Mouse (Mus musculus) neural tube, embryonic 14.5 days (tissue): ENCODE data around the gene Slc4a4. TPM values are rescaled to one million over a fixed set of nuclear protein-coding genes. Genes with fewer than 3 reads are reported as not detected.

ENCODE experiments used
- ATAC-seq: fragments of 200-750 bp; cut with Nextera tagmentation; 2 replicates; pipeline ENCODE4 v1.8.0; 2017; ENCODE audit warnings: low read depth, mild to moderate bottlenecking, moderate TSS enrichment, moderate library complexity
- H3K27ac ChIP-seq: fragments of 300-500 bp; sonication (generic); 2 replicates; pipeline ENCODE4 v1.5.1; 2014; ENCODE audit warnings: low read depth, mild to moderate bottlenecking, control low read depth, low read length, moderate library complexity, mixed read lengths
- H3K27me3 ChIP-seq: fragments of 300-500 bp; sonication (generic); 2 replicates; pipeline ENCODE4 v1.6.1; 2014; ENCODE audit warnings: low read length; ENCODE audit not compliant: control insufficient read depth, insufficient read depth
- H3K36me3 ChIP-seq: fragments of 300-500 bp; sonication (generic); 2 replicates; pipeline ENCODE4 v1.6.1; 2014; ENCODE audit warnings: low read length, mixed read lengths; ENCODE audit not compliant: control insufficient read depth, insufficient read depth
- H3K4me1 ChIP-seq: fragments of 300-500 bp; sonication (generic); 2 replicates; pipeline ENCODE4 v1.6.1; 2014; ENCODE audit warnings: low read length; ENCODE audit not compliant: control insufficient read depth, insufficient read depth
- H3K4me2 ChIP-seq: fragments of 300-500 bp; sonication (generic); 2 replicates; pipeline ENCODE4 v1.6.1; 2014; ENCODE audit warnings: mild to moderate bottlenecking, low read depth, low read length, control low read depth
- H3K4me3 ChIP-seq: fragments of 300-500 bp; sonication (generic); 2 replicates; pipeline ENCODE4 v1.5.1; 2014; ENCODE audit warnings: low read depth, low read length, control low read depth, mixed read lengths
- H3K9ac ChIP-seq: fragments of 300-500 bp; sonication (generic); replicated peaks from 2 replicates; pipeline ENCODE4 v1.6.1; 2014; ENCODE audit warnings: low read depth, mild to moderate bottlenecking, control low read depth, low read length, mixed read lengths
- H3K9me3 ChIP-seq: fragments of 300-500 bp; sonication (generic); 2 replicates; pipeline ENCODE4 v1.6.1; 2016; ENCODE audit warnings: low read length; ENCODE audit not compliant: control insufficient read depth
- WGBS: fragments of 180-500 bp; shearing (Covaris S2); extraction: QIAGEN DNeasy Blood & Tissue Kit; methylation state at CpG from one replicate; pipeline ENCODE4 v1.1.7; 2014; 5-methylcytosine and 5-hydroxymethylcytosine counted together
- polyA plus RNA-seq: library from polyadenylated mRNA; unstranded; fragments of >200 nt; fragmentation: Nextera tagmentation; extraction: Ambion mirVana; gene quantifications from 2 replicates; pipeline ENCODE4 v1.2.1, GENCODE M21; 2014

The Slc4a4 gene
- polyA plus RNA-seq = 10.9 and 15.8 TPM in 2 replicates

DNA sequence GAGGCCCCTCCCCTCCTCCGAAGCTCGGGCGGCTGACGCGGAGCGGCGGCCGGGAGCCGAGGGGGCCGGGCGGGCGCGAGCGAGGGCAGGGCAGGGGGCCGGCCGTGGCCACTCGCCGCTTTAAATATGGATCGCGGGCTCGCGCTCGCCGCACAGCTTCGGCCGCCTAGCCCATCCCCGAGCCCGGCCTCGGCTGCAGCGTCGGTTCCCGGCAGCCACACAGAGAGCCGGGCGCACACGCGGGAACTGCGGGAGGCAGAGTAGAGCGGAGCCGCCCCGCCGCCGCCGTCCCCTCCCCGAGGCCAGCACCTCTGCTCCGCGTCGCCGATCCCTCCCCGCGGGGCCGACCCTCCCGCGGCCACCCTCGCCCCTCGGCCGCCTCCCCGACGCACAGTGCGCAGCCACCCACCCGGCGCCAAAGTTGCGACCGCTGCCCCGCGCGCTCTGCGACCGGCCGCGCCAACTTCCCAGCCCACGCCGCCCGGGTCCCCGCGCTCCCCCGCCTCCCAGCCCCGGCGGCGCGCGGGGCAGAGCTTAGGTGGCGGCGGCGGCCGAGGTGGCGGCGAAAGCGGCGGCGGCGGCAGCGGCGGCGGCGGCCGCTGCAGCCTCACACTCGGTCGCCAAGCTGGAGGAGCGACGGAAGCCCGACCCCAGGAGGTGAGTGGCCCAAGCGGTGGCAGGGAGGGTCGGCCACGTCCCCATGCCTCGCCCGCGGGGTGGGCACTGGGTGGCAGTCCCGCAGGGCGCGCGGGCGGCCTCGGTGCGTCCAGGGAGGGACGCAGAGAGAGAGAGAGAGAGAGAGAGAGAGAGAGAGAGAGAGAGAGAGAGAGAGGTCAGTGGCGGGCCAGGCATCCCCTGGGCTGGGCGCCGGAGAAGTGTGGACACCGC lies at the start of gene Slc4a4:
Gene Slc4a4 (plus strand): TSS at position 151 of the 888 bp plus-strand sequence.
- H3K4me3 ChIP-seq = peak within 1 kb of the TSS; percentile 66
- peaks cover 5% of the 10 kb centered on the region; the same call in 1 of the 2 replicates for H3K4me1 ChIP-seq
- no peak within 1 kb of the TSS for H3K27ac ChIP-seq
- peak within 1 kb of the TSS; percentile 96 for H3K4me2 ChIP-seq
- peaks cover 6% of the 10 kb centered on the region; the same call in 1 of the 2 replicates for H3K27me3 ChIP-seq
- WGBS = 1% methylated on average over 89 of the region's 119 CpGs
- ATAC-seq = peak; percentile 88
- no peaks in the 10 kb centered on the region for H3K9me3 ChIP-seq
- no peaks in the 10 kb centered on the region for H3K36me3 ChIP-seq
- peak within 1 kb of the TSS; percentile 67 for H3K9ac ChIP-seq

DNA sequence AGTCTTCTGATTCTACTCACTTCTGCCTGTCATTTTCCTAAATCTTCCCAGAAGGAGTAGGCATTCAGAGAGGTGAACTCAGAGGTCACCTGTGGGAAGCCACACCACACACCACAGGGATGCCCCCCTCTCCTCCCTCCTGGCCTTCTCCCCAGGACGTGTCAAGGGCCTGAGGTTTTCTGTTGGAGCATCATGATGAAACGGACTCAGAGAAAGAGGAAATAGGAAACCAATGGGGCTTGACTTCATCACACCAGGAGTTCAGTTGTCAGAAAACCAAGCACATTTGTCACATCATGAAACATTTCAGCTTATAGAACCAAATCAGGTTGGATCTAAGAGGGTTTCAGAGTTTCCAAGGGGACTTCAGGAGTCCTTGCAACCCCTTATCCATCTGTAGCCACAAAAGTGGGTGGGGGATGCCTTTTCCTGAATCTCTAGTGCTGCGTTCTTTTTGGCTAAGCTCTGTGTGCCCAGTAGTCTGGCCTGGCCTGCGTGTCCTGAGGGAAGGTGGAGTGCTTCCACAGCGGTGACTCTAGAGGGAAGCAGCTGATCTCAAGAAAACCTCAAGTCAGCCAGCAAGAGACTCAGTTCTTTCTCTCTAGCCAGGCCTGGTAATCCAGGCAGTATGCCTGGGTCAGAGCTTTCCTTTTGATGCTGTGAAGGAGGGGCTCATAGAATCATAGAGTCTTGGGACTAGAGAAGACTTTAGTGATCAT lies 46.4 kb upstream of the Slc4a4 start:
- Histone ChIP-seq H3K36me3 (no peaks in the 10 kb centered on the region), H3K27ac (no peak overlapping the region), H3K4me3 (no peak overlapping the region), H3K4me2 (no peak overlapping the region), H3K4me1 (no peaks in the 10 kb centered on the region), H3K9me3 (no peaks in the 10 kb centered on the region), H3K9ac (no peak overlapping the region), H3K27me3 (no peaks in the 10 kb centered on the region)
- 87% methylated on average over 5 of the region's 5 CpGs for WGBS
- no peak for ATAC-seq

DNA sequence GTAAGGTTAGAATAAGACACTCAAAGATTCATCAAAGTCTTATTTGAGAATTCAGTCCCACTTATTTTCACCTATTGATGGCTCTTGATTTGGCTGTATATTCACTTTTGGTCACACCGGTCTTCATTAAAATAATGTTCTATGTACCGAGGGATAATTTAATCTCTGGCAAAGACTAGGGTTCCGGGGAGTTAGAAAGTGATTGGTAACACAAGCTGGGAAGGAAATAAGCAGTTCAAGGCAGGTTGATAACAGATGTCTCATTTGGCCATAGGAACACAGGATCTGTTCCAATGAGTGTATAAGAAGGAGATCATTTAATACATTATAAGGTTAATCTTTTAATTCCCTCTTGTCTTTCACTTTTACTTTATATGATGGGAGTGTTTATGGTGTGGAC lies 29.3 kb upstream of the Slc4a4 start:
- Histone ChIP-seq H3K4me1 (no peaks in the 10 kb centered on the region), H3K4me3 (no peak overlapping the region), H3K27ac (no peak overlapping the region), H3K36me3 (no peaks in the 10 kb centered on the region), H3K4me2 (no peak overlapping the region), H3K9me3 (no peaks in the 10 kb centered on the region), H3K27me3 (no peaks in the 10 kb centered on the region), H3K9ac (no peak overlapping the region)
- WGBS = 92% methylated on average over 3 of the region's 3 CpGs
- ATAC-seq = no peak

DNA sequence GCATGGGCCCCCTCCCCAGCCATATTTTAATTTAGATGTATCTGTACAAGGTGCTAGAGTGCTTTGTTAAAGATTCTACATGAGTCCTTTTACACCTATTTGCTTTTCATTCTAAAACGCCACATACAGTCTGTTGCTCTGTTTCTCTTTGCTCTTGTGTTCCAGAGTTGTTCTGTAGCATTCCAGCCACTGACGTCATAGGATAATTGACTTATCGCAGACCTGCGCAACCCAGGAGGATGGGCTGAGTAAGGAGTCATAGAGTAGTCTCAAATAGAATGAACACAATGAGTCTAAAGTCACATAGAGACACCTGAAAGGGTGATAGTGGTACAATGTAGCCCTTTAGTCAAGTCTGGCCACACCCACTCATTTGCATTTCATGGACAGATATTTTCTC lies 28.8 kb upstream of the Slc4a4 start:
- Histone ChIP-seq H3K9ac (no peak overlapping the region), H3K4me2 (no peak overlapping the region), H3K27me3 (no peaks in the 10 kb centered on the region), H3K4me3 (no peak overlapping the region), H3K4me1 (no peaks in the 10 kb centered on the region), H3K9me3 (no peaks in the 10 kb centered on the region), H3K27ac (no peak overlapping the region), H3K36me3 (no peaks in the 10 kb centered on the region)
- WGBS = 93% methylated on average over 4 of the region's 4 CpGs
- ATAC-seq = no peak

DNA sequence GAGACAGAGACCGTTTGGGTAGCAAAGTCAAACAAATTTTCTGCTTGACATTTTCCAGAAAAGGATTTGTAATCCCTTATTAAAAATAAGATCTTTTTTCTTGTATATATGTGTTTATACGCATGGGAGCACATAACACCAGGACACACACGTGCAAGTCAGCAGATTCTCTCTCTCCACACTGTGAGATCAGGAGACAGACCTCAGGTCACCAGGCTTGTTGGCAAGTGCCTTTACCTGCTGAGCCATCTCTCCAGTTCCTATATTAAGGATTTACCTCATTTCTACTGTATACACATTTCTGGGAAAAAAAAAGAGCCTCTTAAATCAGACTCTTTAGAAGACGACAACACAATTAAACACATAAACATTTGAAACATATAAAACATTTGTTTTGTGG lies 28.4 kb upstream of the Slc4a4 start:
- H3K9ac ChIP-seq = no peak overlapping the region
- no peak overlapping the region for H3K4me2 ChIP-seq
- no peaks in the 10 kb centered on the region for H3K4me1 ChIP-seq
- H3K9me3 ChIP-seq = no peaks in the 10 kb centered on the region
- WGBS = 86% methylated on average over 4 of the region's 4 CpGs
- no peaks in the 10 kb centered on the region for H3K36me3 ChIP-seq
- no peak overlapping the region for H3K4me3 ChIP-seq
- H3K27me3 ChIP-seq = no peaks in the 10 kb centered on the region
- H3K27ac ChIP-seq = no peak overlapping the region
- ATAC-seq = no peak

DNA sequence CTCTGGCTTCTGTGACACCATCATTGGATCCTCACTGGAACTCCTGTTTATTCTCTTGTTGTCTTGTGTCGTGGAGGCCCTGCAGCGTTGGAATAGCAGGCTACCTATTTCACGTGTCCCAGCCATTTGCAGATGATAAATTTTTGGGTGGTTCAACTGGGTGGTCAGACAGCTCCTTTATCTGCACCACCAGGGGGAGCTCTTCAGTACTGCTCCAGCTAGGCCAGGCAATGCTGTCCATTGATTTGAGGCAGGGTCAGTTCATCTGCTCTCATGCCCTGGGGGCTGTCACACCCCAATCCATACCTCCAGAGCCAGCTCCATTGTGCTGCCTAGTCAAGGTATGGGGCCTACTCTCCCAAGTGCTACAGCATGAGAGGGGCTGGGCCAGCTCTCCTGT lies 24.5 kb upstream of the Slc4a4 start:
- Histone ChIP-seq H3K36me3 (no peaks in the 10 kb centered on the region), H3K4me2 (no peak overlapping the region), H3K27me3 (no peaks in the 10 kb centered on the region), H3K4me3 (no peak overlapping the region), H3K27ac (no peak overlapping the region), H3K9me3 (no peaks in the 10 kb centered on the region), H3K9ac (no peak overlapping the region), H3K4me1 (no peaks in the 10 kb centered on the region)
- ATAC-seq = no peak
- 62% methylated on average over 3 of the region's 3 CpGs for WGBS

DNA sequence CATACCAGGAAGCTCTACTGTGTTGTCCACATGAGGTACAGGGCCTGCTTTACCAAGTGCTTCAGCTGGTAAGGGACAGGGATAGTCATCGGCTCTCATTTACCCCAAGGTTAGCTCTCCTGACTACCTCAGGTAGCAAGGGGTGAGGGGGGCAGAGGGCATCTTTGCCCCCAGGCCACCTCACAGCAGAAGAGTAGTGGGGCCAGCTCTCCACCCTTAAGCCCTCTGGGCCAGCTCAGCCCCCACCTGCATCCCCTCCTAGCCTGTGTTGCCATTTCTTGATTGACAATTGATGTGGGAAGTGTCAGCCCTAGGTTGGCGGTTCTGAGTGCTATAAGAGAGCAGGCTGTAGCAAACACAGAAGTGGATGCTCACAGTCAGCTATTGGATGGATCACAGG lies 23.8 kb upstream of the Slc4a4 start:
- WGBS = 98% methylated on average over 2 of the region's 2 CpGs

DNA sequence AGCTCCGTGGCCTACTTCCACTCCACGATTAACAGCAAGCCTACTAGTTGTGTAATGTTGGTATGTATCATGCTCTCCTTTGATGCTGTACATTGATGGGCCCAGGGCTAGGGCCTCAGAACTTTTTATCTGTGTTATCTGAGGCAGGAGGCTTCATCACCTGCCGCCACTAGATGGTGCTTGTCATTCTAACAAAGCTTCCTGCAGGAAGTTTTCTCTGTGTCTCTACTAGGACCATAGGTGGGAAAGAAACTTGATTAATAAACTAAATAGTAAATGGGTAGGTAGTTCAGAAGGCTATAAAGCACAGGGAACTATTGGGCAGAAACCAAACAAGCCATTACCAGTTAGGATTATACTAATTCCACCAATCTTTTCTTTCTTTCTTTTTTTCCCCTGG lies 2.5 kb upstream of the Slc4a4 start:
- no peaks in the 10 kb centered on the region for H3K9me3 ChIP-seq
- no peak overlapping the region for H3K9ac ChIP-seq
- ATAC-seq = peak; percentile 18; the same call in 1 of the 2 replicates
- H3K36me3 ChIP-seq = no peaks in the 10 kb centered on the region
- peaks cover 6% of the 10 kb centered on the region; the same call in 1 of the 2 replicates for H3K27me3 ChIP-seq
- H3K4me2 ChIP-seq = no peak overlapping the region
- H3K4me1 ChIP-seq = peaks cover 5% of the 10 kb centered on the region; the same call in 1 of the 2 replicates
- no peak overlapping the region for H3K4me3 ChIP-seq
- 27% methylated on average over 3 of the region's 3 CpGs for WGBS
- no peak overlapping the region for H3K27ac ChIP-seq

More for the DNA sequence above, 23.8 kb upstream of the Slc4a4 start:
- Histone ChIP-seq H3K9me3 (no peaks in the 10 kb centered on the region), H3K4me1 (no peaks in the 10 kb centered on the region), H3K4me2 (no peak overlapping the region), H3K36me3 (no peaks in the 10 kb centered on the region), H3K9ac (no peak overlapping the region), H3K27me3 (no peaks in the 10 kb centered on the region), H3K4me3 (no peak overlapping the region), H3K27ac (no peak overlapping the region)
- ATAC-seq = no peak

DNA sequence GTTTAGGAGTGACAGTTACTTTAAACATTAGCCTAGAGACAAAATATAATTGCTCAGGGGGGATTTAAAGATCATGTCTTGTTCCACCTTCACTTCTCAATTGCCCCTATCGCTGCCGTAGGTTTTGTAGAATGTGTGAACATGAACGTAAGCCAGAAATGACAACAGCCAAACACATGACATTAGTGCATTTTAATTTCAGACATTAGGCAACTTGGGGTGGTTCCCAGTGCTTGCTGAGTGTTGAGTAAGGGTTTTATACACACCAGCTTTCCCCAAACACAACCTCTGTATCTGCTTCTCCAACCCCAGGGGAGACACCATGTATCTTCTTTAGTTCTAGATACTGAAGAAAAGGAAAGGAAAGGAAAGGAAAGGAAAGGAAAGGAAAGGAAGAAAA lies 1.1 kb upstream of the Slc4a4 start:
- 88% methylated on average over 3 of the region's 3 CpGs for whole genome bisulfite sequencing
- no peak overlapping the region for H3K27ac ChIP-seq
- no peak for ATAC-seq
- H3K9me3 ChIP-seq = no peaks in the 10 kb centered on the region
- no peak overlapping the region for H3K4me3 ChIP-seq
- no peaks in the 10 kb centered on the region for H3K36me3 ChIP-seq
- peaks cover 5% of the 10 kb centered on the region; the same call in 1 of the 2 replicates for H3K4me1 ChIP-seq
- H3K4me2 ChIP-seq = no peak overlapping the region
- no peak overlapping the region for H3K9ac ChIP-seq
- peaks cover 6% of the 10 kb centered on the region; the same call in 1 of the 2 replicates for H3K27me3 ChIP-seq
